Mouse (Mus musculus): ENCODE measurements around the gene Tsnax. TPM values are rescaled to one million over a fixed set of nuclear protein-coding genes. Genes with fewer than 3 reads are reported as not detected.
A peak's percentile ranks its signal among the peaks of the same experiment; 100 is the strongest.

Gene Tsnax
- polyA plus RNA-seq, 1 experiment from 2014 or later, result 91.9 TPM

DNA sequence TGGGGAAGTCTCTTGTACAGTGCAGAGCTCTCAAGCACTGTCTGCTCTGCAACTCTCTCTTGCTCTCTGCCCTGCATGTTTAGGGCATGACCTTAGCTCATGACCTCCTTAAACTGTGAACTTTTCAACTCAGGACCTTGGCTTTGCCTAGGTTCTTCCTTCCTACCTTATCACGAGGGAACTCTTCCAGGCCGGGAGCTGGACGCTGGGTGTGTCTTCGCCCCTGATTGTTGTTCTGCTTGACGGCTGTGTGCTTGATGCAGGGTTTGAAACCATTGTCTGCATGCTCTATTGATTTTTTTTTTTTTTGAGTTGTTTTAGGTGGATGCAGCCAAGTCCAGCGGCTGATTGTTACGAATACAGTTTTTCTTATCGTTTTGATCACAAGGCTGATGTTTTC, 11.3 kb downstream of the Tsnax start:
- Histone ChIP-seq H3K27me3 (ENCODE audit: insufficient read depth, low read length) (no peaks in the 10 kb centered on the region), H3K9ac (ENCODE audit: low read depth, low read length) (no peak overlapping the region), H3K27ac (no peak overlapping the region), H3K4me1 (replicated peaks; ENCODE audit: insufficient read depth, low read length) (no peaks in the 10 kb centered on the region), H3K4me3 (replicated peaks; ENCODE audit: low read depth, low read length) (no peak overlapping the region), H3K36me3 (ENCODE audit: insufficient read depth, low read length) (peaks cover 30% of the 10 kb centered on the region), H3K9me3 (replicated peaks; ENCODE audit: low read length) (no peaks in the 10 kb centered on the region), H3K4me2 (ENCODE audit: low read length) (no peak overlapping the region)
- TF ChIP-seq CTCF (IDR thresholded peaks at IDR 0.05; ENCODE audit: low read depth), result no peak
- DNase-seq (ENCODE audit: low spot score), result no peak
- WGBS, result 81% methylated on average over 8 of the region's 8 CpGs
- no peak for ATAC-seq (replicated peaks; ENCODE audit: low FRiP score, low read depth)

DNA sequence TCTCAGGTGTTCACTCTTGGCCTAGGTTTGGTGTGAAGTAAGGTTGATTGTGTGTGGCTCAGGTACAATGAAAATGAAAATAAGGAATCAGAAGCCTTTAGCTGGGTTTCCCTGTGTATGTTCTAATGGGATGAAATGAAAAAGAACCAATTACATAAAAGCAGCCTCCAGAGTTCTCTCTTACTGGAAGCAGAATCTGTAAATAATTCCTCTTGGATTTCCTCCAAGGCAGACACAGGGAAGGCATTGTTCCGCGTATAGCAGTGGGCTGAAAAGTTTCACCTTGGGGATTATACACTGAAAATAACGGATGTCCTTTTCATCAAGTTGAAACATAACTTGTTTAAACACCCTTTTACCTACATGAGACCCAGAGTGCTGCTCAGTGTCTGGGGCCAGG, 14.4 kb downstream of the Tsnax start:
- no peak for DNase-seq (ENCODE audit: low spot score)
- Histone ChIP-seq H3K36me3 (ENCODE audit: insufficient read depth, low read length) (peaks cover 49% of the 10 kb centered on the region), H3K4me3 (replicated peaks; ENCODE audit: low read depth, low read length) (no peak overlapping the region), H3K27ac (no peak overlapping the region), H3K4me2 (ENCODE audit: low read length) (no peak overlapping the region), H3K4me1 (replicated peaks; ENCODE audit: insufficient read depth, low read length) (no peaks in the 10 kb centered on the region), H3K9ac (ENCODE audit: low read depth, low read length) (no peak overlapping the region), H3K27me3 (ENCODE audit: insufficient read depth, low read length) (no peaks in the 10 kb centered on the region), H3K9me3 (replicated peaks; ENCODE audit: low read length) (no peaks in the 10 kb centered on the region)
- 63% methylated on average over 3 of the region's 3 CpGs for whole genome bisulfite sequencing
- TF ChIP-seq CTCF (IDR thresholded peaks at IDR 0.05; ENCODE audit: low read depth), result no peak
- no peak for ATAC-seq (replicated peaks; ENCODE audit: low FRiP score, low read depth)

- no peaks in the 10 kb centered on the region for H3K27me3 ChIP-seq (ENCODE audit: insufficient read depth, low read length)
- 93% methylated on average over 5 of the region's 5 CpGs for WGBS
- no peak overlapping the region for H3K27ac ChIP-seq
- no peak for TF ChIP-seq CTCF (IDR thresholded peaks at IDR 0.05; ENCODE audit: low read depth)
- no peaks in the 10 kb centered on the region for H3K9me3 ChIP-seq (replicated peaks; ENCODE audit: low read length)
- H3K4me3 ChIP-seq (replicated peaks; ENCODE audit: low read depth, low read length), result no peak overlapping the region
- no peaks in the 10 kb centered on the region for H3K4me1 ChIP-seq (replicated peaks; ENCODE audit: insufficient read depth, low read length)
- DNase-seq (ENCODE audit: low spot score) (no peak), ATAC-seq (replicated peaks; ENCODE audit: low FRiP score, low read depth) (no peak)
- no peak overlapping the region for H3K4me2 ChIP-seq (ENCODE audit: low read length)
- no peak overlapping the region for H3K9ac ChIP-seq (ENCODE audit: low read depth, low read length)
- peaks cover 53% of the 10 kb centered on the region for H3K36me3 ChIP-seq (ENCODE audit: insufficient read depth, low read length)
Observed at GRCm38 (mm10) chr8:125028841-125029240, 16.0 kb downstream of the Tsnax start.

DNA sequence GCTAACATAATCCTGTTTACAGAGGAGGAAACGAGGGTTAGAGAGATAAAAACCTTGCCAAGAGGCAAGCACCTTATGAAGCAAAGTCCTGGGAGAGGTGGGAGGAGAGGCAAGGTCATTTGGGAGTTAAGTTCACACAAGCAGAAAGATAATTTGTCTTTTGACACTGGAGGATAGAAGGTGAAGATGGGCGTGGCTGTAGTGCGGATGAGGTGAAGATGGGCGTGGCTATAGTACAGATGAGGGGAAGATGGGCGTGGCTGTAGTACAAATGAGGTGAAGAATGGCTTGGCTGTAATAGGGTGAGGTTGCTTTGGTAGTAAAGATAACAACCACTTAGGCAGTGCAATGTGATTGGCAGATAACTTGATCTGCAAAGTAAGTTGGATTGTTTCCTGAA, 18.5 kb downstream of the Tsnax start:
- H3K4me3 ChIP-seq (replicated peaks; ENCODE audit: low read depth, low read length), result no peak overlapping the region
- H3K4me1 ChIP-seq (replicated peaks; ENCODE audit: insufficient read depth, low read length), result no peaks in the 10 kb centered on the region
- H3K4me2 ChIP-seq (ENCODE audit: low read length), result no peak overlapping the region
- no peak for TF ChIP-seq CTCF (IDR thresholded peaks at IDR 0.05; ENCODE audit: low read depth)
- ATAC-seq (replicated peaks; ENCODE audit: low FRiP score, low read depth) (no peak), DNase-seq (ENCODE audit: low spot score) (no peak)
- WGBS, result 64% methylated on average over 5 of the region's 5 CpGs
- H3K27me3 ChIP-seq (ENCODE audit: insufficient read depth, low read length), result no peaks in the 10 kb centered on the region
- no peaks in the 10 kb centered on the region for H3K9me3 ChIP-seq (replicated peaks; ENCODE audit: low read length)
- no peak overlapping the region for H3K27ac ChIP-seq
- H3K9ac ChIP-seq (ENCODE audit: low read depth, low read length), result no peak overlapping the region
- peaks cover 48% of the 10 kb centered on the region for H3K36me3 ChIP-seq (ENCODE audit: insufficient read depth, low read length)

DNA sequence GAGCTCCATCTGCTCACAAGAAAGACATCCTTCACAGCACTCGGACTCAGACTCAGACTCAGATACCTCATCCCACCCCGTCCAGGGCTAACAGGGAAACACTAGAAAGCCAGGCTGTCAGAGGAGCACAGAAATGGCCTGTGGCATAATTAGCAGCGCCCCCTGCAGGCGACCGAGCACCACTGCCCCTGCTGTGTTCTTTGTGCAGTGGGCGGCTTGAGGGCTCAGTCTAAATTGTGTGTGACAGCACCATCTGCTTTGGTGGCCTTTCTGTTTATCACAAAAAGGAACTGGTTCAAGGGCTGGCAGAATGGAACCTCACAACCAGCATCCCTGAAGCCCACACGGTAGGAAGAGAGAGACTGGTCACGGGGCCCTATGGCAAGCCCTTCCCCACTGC, 21.9 kb downstream of the Tsnax start:
- peak; percentile 74 for DNase-seq (ENCODE audit: low spot score)
- Histone ChIP-seq H3K4me3 (replicated peaks; ENCODE audit: low read depth, low read length) (no peak overlapping the region), H3K4me1 (replicated peaks; ENCODE audit: insufficient read depth, low read length) (no peaks in the 10 kb centered on the region), H3K27me3 (ENCODE audit: insufficient read depth, low read length) (no peaks in the 10 kb centered on the region), H3K27ac (no peak overlapping the region), H3K36me3 (ENCODE audit: insufficient read depth, low read length) (peaks cover 27% of the 10 kb centered on the region; the same call in 1 of the 2 replicates), H3K4me2 (ENCODE audit: low read length) (no peak overlapping the region), H3K9ac (ENCODE audit: low read depth, low read length) (no peak overlapping the region), H3K9me3 (replicated peaks; ENCODE audit: low read length) (no peaks in the 10 kb centered on the region)
- 39% methylated on average over 8 of the region's 8 CpGs for WGBS
- no peak; the same call in 1 of the 2 replicates for ATAC-seq (replicated peaks; ENCODE audit: low FRiP score, low read depth)
- TF ChIP-seq CTCF (IDR thresholded peaks at IDR 0.05; ENCODE audit: low read depth), result peak; percentile 85

DNA sequence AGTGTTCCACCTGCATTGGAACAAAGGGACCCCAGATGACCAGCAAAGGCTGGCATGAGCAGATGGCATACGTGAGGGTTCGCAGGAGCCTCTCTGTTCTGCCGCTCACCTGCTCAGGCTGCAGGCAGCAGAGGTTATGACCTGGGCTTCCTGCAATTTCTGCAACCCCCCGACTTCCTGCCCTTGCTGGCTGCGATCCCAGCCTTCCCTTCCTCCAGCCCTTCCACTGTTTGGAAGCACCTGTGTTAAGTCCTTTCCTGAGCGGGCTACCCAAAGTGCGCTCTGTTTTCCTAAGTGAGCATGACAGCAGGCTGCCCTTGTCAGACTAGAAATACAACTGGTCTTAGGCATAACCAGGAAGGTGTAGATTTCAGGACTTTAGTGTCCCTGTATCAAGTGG, 24.3 kb downstream of the Tsnax start:
- TF ChIP-seq CTCF (IDR thresholded peaks at IDR 0.05; ENCODE audit: low read depth), result no peak
- Histone ChIP-seq H3K4me3 (replicated peaks; ENCODE audit: low read depth, low read length) (no peak overlapping the region), H3K27me3 (ENCODE audit: insufficient read depth, low read length) (no peaks in the 10 kb centered on the region), H3K4me1 (replicated peaks; ENCODE audit: insufficient read depth, low read length) (no peaks in the 10 kb centered on the region), H3K9ac (ENCODE audit: low read depth, low read length) (no peak overlapping the region), H3K27ac (no peak overlapping the region), H3K4me2 (ENCODE audit: low read length) (no peak overlapping the region), H3K9me3 (replicated peaks; ENCODE audit: low read length) (no peaks in the 10 kb centered on the region), H3K36me3 (ENCODE audit: insufficient read depth, low read length) (0 out of 2 replicates have a peak, but pooled peaks cover 13% of the 10 kb centered on the region)
- ATAC-seq (replicated peaks; ENCODE audit: low FRiP score, low read depth), result no peak
- DNase-seq (ENCODE audit: low spot score), result no peak
- 57% methylated on average over 7 of the region's 7 CpGs for WGBS

- Histone ChIP-seq H3K4me2 (ENCODE audit: low read length) (no peak overlapping the region), H3K27me3 (ENCODE audit: insufficient read depth, low read length) (no peaks in the 10 kb centered on the region), H3K27ac (no peak overlapping the region), H3K36me3 (ENCODE audit: insufficient read depth, low read length) (0 out of 2 replicates have a peak, but pooled peaks cover 8% of the 10 kb centered on the region), H3K4me3 (replicated peaks; ENCODE audit: low read depth, low read length) (no peak overlapping the region), H3K9me3 (replicated peaks; ENCODE audit: low read length) (no peaks in the 10 kb centered on the region), H3K4me1 (replicated peaks; ENCODE audit: insufficient read depth, low read length) (no peaks in the 10 kb centered on the region), H3K9ac (ENCODE audit: low read depth, low read length) (no peak overlapping the region)
- no peak for DNase-seq (ENCODE audit: low spot score)
- no peak for ATAC-seq (replicated peaks; ENCODE audit: low FRiP score, low read depth)
- WGBS, result 84% methylated on average over 15 of the region's 15 CpGs
- TF ChIP-seq CTCF (IDR thresholded peaks at IDR 0.05; ENCODE audit: low read depth), result no peak
Observed at GRCm38 (mm10) chr8:125038731-125039130, 25.9 kb downstream of the Tsnax start.
